Mouse (Mus musculus): ENCODE results near the gene Gdpd1. TPM values are rescaled to one million over a fixed set of nuclear protein-coding genes. Genes with fewer than 3 reads are reported as not detected.

Gdpd1 gene
- polyA plus RNA-seq, 1 experiment from 2014 or later: 94.8 TPM

MicroRNAs encoded within 50 kb of the gene (microRNA counts, 519-probe panel; counts per million panel counts)
- microRNA mmu-miR-301a: 6,691 counts per million, percentile 88 among the panel's probes with 10 or more counts

Small RNAs within 50 kb of the gene (microRNA-seq; reads per million reads assigned to microRNA genes)
- 3,585 reads per million, percentile 88 among the genes with 10 or more reads in this experiment for gene Mir301

Other genes starting within 250 kb of the Gdpd1 start
- gene Ypel2, start 80.4 kb downstream of the Gdpd1 start, polyA plus RNA-seq (2014; fragmentation: Nextera tagmentation; extraction: Ambion mirVana): 5.4 and 6.1 TPM in 2 replicates
- 32.4 and 34.0 TPM in 2 replicates for gene Smg8, start 12.7 kb upstream of the Gdpd1 start, polyA plus RNA-seq (2014; fragmentation: Nextera tagmentation; extraction: Ambion mirVana)
- 17.9 and 20.1 TPM in 2 replicates for gene Prr11, start 34.6 kb upstream of the Gdpd1 start, polyA plus RNA-seq (2014; fragmentation: Nextera tagmentation; extraction: Ambion mirVana)
- gene Ska2, start 35.2 kb upstream of the Gdpd1 start, polyA plus RNA-seq (2014; fragmentation: Nextera tagmentation; extraction: Ambion mirVana): 113 and 115 TPM in 2 replicates
- gene Trim37, start 53.0 kb upstream of the Gdpd1 start, polyA plus RNA-seq (2014; fragmentation: Nextera tagmentation; extraction: Ambion mirVana): 92.5 and 97.1 TPM in 2 replicates